Mouse (Mus musculus): ENCODE data around the gene C2cd2. TPM values are rescaled to one million over a fixed set of nuclear protein-coding genes. Genes with fewer than 3 reads are reported as not detected.

Gene C2cd2
- total RNA-seq, 2 experiments from 2014 or later = 10.0 to 21.9 TPM

GRCm38 (mm10) chr16:97844967-97845937, 117.1 kb downstream of the C2cd2 start:
- ATAC-seq (replicated peaks; ENCODE audit: low FRiP score, low TSS enrichment, poor library complexity, severe bottlenecking) = no peak

DNA sequence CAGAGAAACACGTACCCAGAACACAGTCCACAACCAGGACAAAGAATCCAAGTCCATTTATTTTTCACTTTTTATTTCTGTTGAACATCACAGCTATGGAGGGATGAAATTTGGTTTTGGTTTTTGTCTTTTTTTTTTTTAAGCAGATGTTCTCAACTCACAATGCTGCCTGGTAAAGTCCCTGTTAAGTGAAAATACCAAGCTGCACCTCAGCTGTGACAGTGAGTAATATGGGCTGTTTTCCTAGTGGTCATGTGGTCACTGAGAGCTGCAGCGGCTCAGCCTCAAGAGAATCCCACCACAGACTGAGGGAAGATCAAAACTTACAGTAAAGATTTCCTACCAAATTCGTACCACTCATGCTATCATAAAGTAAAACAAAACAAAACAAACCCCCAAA, 130.2 kb downstream of the C2cd2 start:
- ATAC-seq (replicated peaks; ENCODE audit: low FRiP score, low TSS enrichment, poor library complexity, severe bottlenecking) = no peak

- ATAC-seq (replicated peaks; ENCODE audit: low FRiP score, low TSS enrichment, poor library complexity, severe bottlenecking) = no peak
These were observed 134.2 kb downstream of the C2cd2 start for GRCm38 (mm10) chr16:97828207-97828606.

GRCm38 (mm10) chr16:97823311-97824007, 138.9 kb downstream of the C2cd2 start:
- ATAC-seq (replicated peaks; ENCODE audit: low FRiP score, low TSS enrichment, poor library complexity, severe bottlenecking) = no peak

DNA sequence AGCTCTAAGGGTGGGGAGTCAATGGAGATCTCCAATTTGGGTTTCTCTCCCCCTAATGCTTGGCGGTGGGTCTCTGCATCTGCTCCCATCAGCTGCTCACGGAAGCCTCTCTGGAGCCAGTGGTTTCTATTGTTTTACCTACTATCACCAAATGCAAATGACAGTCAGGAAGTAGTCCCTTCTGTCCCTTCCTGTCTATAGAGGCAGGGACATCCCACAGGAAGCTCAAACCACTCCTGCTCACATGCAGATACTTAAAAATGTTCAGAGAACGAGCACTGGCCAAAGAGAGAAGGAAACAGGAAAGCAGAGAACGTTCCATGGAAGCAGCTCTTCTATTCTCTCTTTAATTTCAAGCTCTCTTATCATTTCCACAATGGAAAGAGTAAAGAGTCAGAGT, 142.9 kb downstream of the C2cd2 start:
- no peak for ATAC-seq (replicated peaks; ENCODE audit: low FRiP score, low TSS enrichment, poor library complexity, severe bottlenecking)

DNA sequence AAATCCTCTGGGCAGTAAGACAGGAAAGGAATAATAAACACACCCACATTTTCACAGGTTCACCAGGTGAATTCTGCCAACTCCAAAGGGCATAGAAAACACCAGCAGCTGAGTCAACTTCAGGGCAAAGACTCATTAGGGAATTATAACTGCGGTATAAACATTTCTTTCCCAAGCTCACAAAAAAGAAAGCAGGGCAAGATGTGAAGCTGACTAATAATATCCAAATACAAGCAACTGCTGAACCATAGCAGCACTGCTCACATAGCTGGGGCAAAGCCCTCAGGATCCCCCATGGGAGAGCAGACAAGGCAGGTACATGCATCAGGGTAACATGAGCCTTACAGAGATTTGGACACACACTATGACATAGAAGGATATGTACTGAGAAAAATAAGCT, 145.0 kb downstream of the C2cd2 start:
- ATAC-seq (replicated peaks; ENCODE audit: low FRiP score, low TSS enrichment, poor library complexity, severe bottlenecking) = no peak

GRCm38 (mm10) chr16:97815269-97815668, 147.1 kb downstream of the C2cd2 start:
- ATAC-seq (replicated peaks; ENCODE audit: low FRiP score, low TSS enrichment, poor library complexity, severe bottlenecking) = no peak

DNA sequence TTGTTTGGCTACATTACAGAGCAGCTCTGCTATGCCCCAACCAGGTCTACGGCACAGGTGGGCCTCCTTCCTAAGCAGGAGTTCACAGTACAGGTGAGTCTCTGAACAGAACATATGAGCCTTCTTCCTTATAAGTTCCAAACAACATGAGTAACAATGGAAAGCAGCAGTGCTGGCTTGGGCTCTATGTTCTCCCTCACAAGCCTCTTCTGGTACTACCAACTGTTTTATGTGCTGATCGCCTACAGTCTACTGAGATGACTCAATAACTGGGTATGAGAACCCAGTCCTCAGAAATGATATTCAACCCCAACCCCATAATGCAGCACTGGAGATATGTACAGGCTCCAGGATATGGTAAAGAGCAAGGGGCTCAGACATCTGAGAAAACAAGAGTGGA, 148.3 kb downstream of the C2cd2 start:
- no peak for ATAC-seq (replicated peaks; ENCODE audit: low FRiP score, low TSS enrichment, poor library complexity, severe bottlenecking)

DNA sequence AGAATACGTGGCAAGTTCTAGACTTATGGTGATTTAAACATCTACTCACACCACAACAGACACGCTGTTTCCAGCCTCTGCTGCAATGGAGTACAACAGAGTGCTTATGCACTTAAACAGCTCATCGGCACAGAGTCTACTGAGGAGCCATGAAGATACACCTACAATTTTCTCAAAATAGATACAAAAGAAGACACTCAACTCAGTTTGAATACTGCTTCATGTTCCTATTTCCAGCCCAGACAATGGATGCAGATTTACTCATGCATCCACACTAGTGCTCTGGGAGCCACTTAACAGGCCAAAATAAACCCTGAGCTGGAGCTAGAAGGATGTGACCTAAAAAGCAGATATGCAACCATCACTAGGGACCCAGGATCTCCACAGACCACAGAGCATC, 153.5 kb downstream of the C2cd2 start:
- no peak for ATAC-seq (replicated peaks; ENCODE audit: low FRiP score, low TSS enrichment, poor library complexity, severe bottlenecking)

GRCm38 (mm10) chr16:97805646-97806045, 156.8 kb downstream of the C2cd2 start:
- no peak for ATAC-seq (replicated peaks; ENCODE audit: low FRiP score, low TSS enrichment, poor library complexity, severe bottlenecking)

Other genes with a start within 250 kb of the C2cd2 start
- not detected in 2 replicates for gene Ripk4, start 198.8 kb downstream of the C2cd2 start, total RNA-seq (2014; fragmentation: Nextera tagmentation)
- gene Ripk4, start 198.8 kb downstream of the C2cd2 start, total RNA-seq (2017) = not detected in 2 replicates
- 28.6 and 37.8 TPM in 2 replicates for gene Prdm15, start 110.7 kb downstream of the C2cd2 start, total RNA-seq (2014; fragmentation: Nextera tagmentation)
- 9.7 and 13.4 TPM in 2 replicates for gene Prdm15, start 110.7 kb downstream of the C2cd2 start, total RNA-seq (2017)
- 12.0 and 19.6 TPM in 2 replicates for gene Zbtb21, start within 50 bp of the C2cd2 start, total RNA-seq (2014; fragmentation: Nextera tagmentation)
- gene Zbtb21, start within 50 bp of the C2cd2 start, total RNA-seq (2017) = 7.5 and 10.3 TPM in 2 replicates
- 25.2 and 35.0 TPM in 2 replicates for gene B230307C23Rik, start 34.7 kb upstream of the C2cd2 start, total RNA-seq (2014; fragmentation: Nextera tagmentation)
- 79.4 and 105 TPM in 2 replicates for gene B230307C23Rik, start 34.7 kb upstream of the C2cd2 start, total RNA-seq (2017)
- gene A630089N07Rik, start 119.9 kb upstream of the C2cd2 start, total RNA-seq (2014; fragmentation: Nextera tagmentation) = 49.0 and 89.6 TPM in 2 replicates
- gene A630089N07Rik, start 119.9 kb upstream of the C2cd2 start, total RNA-seq (2017) = 36.5 and 63.9 TPM in 2 replicates